Mouse (Mus musculus) brown adipose tissue, adult 24 weeks (tissue): ENCODE measurements around the gene Ubxn11. TPM values are rescaled to one million over a fixed set of nuclear protein-coding genes. Genes with fewer than 3 reads are reported as not detected.
A peak's percentile ranks its signal among the peaks of the same experiment; 100 is the strongest.

ENCODE experiments used
- H3K27ac ChIP-seq: fragments of 200-500 bp; replicated peaks from 2 replicates; pipeline ENCODE4 v1.5.1; 2012; ENCODE audit warnings: low read depth, mild to moderate bottlenecking, low read length
- H3K4me1 ChIP-seq: fragments of 200-500 bp; 2 replicates; pipeline ENCODE4 v1.6.1; 2012; ENCODE audit warnings: low read length, mixed read lengths; ENCODE audit not compliant: control insufficient read depth, insufficient read depth, insufficient read length
- H3K4me3 ChIP-seq: fragments of 200-500 bp; 2 replicates; pipeline ENCODE4 v1.5.1; 2012; ENCODE audit warnings: low read depth, mild to moderate bottlenecking, low read length, moderate library complexity; ENCODE audit not compliant: insufficient read depth
- polyA plus RNA-seq: library from polyadenylated mRNA; stranded (reverse); fragments of >200 nt; gene quantifications from 2 replicates; pipeline ENCODE4 v1.2.4, GENCODE M21; 2012; ENCODE audit not compliant: missing spikeins, insufficient read depth, insufficient read length

The Ubxn11 gene
- 2.1 TPM in 1 of 2 replicates, not detected in the other for polyA plus RNA-seq

DNA sequence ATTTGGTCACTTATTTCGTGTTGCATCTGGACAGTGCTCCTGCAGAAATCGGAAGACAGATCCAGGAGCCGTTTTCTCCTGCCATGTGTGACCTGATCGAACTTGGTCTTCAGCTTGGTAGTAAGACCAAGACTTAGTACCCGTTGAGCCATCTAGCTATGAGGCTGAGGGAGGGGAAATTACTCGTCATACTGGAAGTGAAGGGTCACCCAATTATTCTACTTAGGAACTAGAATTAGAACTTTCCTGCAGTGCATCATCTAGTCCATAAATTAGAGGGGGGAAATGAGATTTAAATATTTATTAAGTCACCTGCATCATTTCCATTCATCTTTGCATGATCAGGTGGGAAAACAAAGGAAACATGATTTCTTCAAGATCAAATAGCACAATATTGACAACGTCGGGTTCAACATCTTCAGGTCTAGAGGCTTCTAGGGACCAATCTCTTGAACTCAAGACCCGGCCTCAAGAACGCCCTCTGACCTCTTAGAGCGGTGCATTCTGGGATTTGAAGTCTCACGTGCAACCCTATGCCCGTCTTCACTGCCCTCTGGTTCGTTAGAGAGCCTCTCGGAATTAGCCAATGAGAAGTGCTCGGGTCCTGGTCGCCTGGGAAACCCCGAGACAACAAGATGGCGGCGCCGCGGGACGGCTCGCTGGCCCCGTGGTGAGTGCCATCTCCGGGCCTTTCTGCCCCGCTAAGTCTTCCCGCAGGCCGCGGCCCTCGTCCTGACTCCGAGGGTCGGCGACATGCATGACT, at the start of gene Ubxn11:
Ubxn11 (plus strand) TSS at position 592 of the 763 bp plus-strand sequence.
- Histone ChIP-seq H3K4me3 (peak within 1 kb of the TSS; percentile 90), H3K27ac (no peak within 1 kb of the TSS)

DNA sequence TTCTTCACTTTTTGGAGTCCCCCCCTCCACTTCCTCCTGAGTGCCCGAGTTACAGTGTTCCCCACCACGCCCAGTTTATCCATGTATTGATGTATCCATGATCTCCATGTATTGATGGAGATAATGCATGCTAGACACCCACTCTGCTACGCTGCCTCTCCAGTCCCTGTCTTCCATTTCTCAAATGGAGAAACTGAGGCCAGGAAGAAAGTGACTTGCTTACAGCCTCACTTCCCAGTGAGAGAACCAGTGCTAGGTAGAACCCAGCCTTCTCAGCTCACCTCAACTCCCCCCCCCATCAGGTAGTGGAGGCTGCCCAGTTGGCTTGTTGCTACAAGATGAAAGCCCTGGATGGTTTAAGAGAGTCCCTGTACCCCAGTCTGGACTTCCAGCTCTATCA, 48.8 kb upstream of the Ubxn11 start, which contains the start of gene Zfp683:
Zfp683 (plus strand) TSS at position 301 of the 400 bp plus-strand sequence.
- Histone ChIP-seq H3K27ac (no peak within 1 kb of the TSS), H3K4me3 (no peak within 1 kb of the TSS), H3K4me1 (no peaks in the 10 kb centered on the region)

More for the DNA sequence above, at the start of gene Ubxn11:
- no peaks in the 10 kb centered on the region for H3K4me1 ChIP-seq

DNA sequence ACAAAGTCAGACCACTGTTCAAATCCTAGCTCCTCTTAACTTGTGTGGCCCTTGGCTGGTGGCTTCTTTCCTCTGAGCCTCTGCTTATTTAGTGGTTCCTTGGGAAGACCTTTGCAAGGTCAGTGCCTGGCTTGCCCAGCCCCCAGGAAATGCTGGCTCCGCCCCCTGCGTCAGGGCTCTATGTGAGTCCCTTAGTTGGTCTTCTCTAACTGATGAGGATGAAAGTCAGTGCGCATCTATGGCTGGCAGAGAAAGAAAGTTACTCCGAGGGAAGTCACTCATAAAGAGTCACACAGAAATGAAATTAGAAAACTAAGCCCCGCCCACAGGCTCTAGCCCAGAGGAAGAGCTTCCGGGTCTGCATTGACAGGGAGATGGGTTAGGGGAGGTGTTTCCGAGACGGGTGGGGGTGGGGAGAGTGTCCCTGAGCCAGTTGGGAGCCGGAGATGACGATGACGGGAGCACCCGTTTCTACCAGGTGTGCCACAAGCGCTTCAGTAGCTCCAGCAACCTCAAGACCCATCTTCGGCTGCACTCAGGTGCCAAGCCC, 44.1 kb upstream of the Ubxn11 start:
- H3K4me1 ChIP-seq: no peaks in the 10 kb centered on the region
- H3K4me3 ChIP-seq: no peak overlapping the region

DNA sequence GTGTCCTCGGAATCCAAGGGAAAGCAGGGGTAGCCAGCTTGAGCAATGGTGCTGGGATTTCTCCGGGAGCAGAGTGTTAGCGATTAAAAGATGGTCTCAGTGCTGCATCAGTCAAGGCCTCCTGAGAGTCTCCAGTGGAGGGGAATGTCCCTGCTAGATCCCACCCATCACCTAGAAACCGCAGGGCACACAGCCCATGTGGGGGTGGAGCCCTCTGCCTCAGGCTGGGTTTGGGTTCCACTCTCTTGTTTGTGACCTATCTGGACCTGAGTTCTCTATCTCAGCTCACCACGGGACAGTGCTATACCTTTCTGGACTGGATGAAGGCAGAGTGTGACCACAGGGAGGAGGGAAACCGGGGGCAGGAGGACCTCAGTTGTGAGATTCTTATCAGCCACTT, 43.5 kb upstream of the Ubxn11 start:
- H3K4me3 ChIP-seq: no peak overlapping the region
- H3K27ac ChIP-seq: no peak overlapping the region

More for the DNA sequence above, 44.1 kb upstream of the Ubxn11 start:
- H3K27ac ChIP-seq: no peak overlapping the region

DNA sequence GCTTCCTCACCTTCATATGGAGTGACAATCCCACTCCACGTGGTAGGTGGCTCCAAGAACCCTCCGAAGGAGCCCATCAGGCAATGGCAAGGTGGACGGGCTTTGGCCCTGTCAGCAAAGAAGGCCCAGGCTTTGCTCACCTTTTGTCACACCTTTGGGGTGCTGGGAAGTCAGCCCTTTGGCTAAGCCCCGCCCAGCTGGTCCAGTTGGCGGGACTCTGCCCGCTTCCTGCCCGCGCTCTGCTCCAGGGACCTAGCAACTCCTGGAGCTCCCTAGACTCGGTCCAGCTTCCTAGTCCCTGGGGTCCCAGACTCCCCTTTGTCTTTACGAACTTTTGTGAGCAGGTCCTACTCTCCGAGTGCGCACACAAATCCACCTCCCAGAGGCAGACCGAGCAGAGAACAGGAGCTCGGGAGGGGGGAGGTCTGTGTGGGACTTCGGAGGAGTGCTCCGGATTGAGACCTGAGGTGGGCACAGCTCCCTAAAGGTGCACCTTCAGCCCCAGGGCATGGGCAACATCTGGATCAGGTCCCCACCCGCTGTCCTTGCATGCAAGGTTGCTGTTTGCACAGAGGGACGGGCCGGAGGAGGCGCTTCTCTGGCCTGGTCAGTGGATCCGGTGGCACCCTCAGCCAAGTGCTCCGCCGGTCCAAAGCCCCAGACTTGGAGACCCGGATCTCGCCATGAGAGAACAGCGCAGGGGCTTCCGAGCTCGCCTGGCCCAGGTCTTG, 42.1 kb upstream of the Ubxn11 start, which contains the start of gene Crybg2:
Crybg2 (plus strand) TSS at position 681 of the 731 bp plus-strand sequence.
- no peak within 1 kb of the TSS for H3K27ac ChIP-seq
- no peaks in the 10 kb centered on the region for H3K4me1 ChIP-seq
- no peak within 1 kb of the TSS for H3K4me3 ChIP-seq

More for the DNA sequence above, 43.5 kb upstream of the Ubxn11 start:
- no peaks in the 10 kb centered on the region for H3K4me1 ChIP-seq

DNA sequence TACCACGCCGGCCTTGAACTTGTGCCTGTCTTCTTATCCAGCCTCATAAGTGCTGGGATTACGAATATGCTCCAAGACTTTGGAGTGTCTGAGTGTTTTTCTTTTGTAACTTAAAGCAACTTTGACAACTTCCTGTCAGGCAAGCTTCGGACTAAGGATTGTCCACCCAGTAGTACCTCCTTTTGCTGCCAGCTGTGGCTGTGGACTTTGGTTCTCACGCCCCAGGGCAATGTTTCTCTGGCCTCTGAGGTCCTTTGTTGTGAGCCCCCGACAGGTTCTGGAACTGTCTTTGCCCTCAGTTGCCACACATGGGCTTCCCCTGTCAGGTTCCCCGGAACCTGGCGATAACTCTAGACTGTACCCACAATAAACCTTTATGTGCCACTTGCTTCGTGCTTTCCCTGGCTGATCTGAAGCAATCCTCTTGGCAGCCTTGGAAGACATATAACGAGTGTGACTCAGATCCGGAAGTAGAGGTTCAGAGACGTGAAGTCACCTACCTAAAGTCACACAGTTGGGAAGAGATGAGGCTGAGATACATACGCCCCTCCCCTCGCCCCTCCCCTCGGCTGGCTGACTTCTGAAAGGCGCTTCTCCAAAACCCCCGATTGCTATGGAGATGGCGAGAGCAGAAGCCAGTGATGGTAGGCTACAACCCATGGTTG, 41.1 kb upstream of the Ubxn11 start:
- H3K4me1 ChIP-seq: no peaks in the 10 kb centered on the region
- H3K4me3 ChIP-seq: no peak overlapping the region
- H3K27ac ChIP-seq: no peak overlapping the region

DNA sequence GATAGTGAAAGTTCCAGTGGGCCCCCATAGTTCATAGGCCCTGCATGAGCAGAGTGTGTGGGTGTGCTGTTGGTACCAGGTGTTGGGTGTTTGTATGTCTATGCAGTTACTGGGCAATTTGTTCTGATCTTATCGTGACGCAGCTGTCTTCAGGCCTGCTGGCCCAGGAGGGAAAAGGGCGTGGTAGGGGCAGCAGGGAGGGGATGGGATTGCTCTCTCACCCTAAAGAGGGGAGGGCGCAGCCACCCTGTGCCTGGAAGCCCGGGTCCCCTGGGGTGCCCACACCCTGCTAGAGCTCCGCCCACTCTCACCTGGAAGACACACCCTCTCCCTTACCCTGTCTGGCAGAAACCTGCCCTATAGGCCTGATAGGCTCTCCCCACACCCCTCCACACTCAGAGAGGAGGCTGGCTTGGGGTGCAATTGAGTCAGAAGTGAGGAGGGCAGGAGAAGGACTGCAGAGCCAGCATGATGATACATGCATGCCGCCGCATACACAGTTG, 40.4 kb upstream of the Ubxn11 start:
- H3K4me1 ChIP-seq: no peaks in the 10 kb centered on the region

DNA sequence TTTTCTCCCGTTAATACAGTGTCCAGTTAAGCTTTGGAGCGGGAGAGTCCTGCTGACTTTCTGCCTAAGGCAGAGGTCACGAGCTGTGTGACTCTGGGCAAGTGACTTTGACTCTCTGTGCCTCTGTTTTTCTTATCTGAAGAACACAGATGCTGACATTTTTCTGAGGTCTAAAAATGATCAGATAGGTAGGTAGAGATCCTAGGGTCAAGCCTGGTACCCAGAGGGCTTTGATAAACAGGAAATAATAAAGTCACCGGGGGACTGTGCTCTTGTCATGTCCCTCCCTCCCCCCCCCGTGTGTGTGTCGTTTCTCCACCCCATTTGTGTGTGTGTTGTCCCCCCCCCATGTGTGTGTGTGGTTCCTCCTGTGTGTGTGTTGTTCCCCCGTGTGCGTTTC, 39.8 kb upstream of the Ubxn11 start:
- H3K27ac ChIP-seq: no peak overlapping the region

More for the DNA sequence above, 40.4 kb upstream of the Ubxn11 start:
- Histone ChIP-seq H3K4me3 (no peak overlapping the region), H3K27ac (no peak overlapping the region)

DNA sequence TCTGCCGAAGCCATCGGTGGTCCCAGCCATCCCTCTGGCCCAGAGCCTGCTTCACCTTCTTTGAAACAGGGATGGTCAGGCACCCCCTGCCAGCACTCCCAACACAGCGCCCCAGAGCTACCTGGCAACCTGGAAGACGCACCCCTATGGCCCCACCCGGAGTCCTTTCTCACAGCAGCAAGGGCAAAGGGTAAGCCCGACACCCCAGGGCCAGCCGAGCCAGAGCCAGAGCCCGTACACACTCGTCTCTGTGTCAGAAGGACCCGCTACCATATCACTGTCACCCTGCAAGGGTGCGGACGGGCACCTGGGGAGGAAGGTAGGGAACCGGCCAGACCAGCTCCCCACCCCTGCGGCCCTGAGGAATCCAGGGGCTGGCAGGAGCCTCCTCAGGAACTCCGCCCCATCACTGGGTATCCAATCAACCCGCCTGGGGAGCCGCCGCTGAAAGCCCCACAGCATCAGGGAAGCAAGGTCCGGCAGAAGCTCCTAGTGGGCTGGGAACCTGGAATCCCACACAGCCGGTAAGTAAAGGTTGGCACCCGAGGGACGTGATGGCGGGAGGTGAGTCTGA, 36.9 kb upstream of the Ubxn11 start:
- no peak overlapping the region for H3K4me3 ChIP-seq
- no peaks in the 10 kb centered on the region for H3K4me1 ChIP-seq

More for the DNA sequence above, 39.8 kb upstream of the Ubxn11 start:
- Histone ChIP-seq H3K4me1 (no peaks in the 10 kb centered on the region), H3K4me3 (no peak overlapping the region)

DNA sequence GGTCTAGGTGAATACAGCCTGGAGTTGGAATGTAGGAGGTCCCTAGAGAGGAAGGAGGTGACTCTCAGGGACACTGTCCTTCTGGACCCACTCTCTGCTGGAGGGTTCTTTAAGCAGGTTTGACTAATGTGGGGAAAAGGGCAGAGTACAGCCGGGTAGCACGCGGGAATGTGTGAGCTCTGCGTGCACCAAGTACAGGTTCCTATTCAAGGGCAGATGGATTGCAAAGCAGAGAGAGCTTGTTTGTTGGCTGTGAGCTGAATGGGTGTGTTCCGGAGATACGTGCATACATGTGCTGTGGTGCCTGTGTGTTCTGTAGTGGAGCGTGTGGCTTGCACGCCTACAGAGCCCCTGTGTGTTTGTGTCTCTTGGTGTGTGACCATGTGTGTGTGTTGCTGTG, 35.0 kb upstream of the Ubxn11 start:
- no peak overlapping the region for H3K27ac ChIP-seq
- no peak overlapping the region for H3K4me3 ChIP-seq
- H3K4me1 ChIP-seq: no peaks in the 10 kb centered on the region

More for the DNA sequence above, 36.9 kb upstream of the Ubxn11 start:
- no peak overlapping the region for H3K27ac ChIP-seq

DNA sequence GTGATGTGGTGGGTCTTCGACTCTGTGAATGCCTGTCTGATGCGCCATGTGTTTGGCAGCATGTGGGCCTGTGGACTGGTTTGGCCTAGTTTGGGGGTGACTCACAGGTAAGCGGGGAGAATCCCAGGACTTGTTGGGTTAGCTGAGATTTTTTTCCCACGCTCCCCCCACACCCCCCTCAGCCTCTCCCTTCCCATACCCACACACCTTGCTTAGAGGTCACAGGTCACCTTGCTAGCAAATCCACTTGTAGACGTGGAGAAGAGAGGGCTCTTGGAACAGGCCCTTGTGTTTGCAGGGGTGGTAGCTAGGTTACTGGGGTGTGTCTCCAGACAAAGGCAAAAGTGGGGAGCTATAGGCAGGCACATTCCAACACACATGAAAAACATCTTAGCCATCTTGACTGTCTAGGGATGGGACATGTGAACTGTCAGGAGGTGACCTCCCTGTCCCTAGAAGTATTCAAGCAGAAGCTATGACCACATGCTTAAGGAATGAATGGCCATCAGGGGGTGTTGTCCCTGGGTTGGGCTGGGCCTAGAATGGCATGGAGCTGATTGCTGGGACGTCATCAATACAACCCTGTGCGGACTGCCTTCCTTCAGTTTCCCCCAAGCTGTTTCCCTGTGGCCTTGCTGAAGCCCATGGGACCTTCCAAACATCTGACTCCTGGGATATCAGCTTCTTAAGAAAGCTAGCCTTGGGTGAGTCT, 34.4 kb upstream of the Ubxn11 start:
- H3K4me3 ChIP-seq: no peak overlapping the region

DNA sequence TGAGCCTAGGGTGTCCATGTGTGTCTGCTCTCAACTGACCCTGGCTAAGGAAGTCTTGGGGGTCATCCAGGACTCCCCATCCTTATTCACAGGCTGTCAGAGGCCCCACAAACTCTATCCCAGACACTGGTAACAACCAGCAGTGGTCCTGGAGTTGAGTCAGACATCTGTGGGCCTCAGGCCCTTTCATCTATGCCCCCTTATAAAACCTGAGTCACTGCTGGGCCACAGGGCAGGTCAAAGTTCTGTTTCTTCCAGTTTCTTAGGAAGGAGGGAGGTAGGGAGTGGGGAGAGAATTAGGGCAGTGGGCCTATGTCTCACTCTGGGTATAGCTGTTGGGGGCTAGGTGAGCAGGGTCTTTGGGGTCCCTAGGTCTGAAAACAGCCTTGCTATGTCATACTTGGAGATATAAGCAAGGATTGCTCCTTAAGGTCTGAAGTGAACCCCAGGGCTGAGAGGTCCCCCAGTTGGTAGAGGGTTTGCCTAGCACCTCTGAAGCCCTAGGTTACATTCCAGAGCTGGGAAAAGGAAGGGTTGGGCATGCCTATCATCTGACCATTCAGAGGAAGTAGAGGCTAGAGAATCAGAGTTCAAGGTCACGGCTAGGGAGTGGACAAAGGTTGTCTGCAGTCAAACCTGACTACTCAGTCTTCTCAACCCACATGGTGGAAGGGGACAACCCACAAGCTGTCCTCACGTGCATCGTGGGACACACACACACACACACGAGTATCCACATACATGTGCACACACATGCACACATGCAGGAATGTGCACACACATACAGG, 33.4 kb upstream of the Ubxn11 start:
- Histone ChIP-seq H3K4me3 (no peak overlapping the region), H3K27ac (no peak overlapping the region), H3K4me1 (no peaks in the 10 kb centered on the region)

More for the DNA sequence above, 34.4 kb upstream of the Ubxn11 start:
- Histone ChIP-seq H3K4me1 (no peaks in the 10 kb centered on the region), H3K27ac (no peak overlapping the region)

DNA sequence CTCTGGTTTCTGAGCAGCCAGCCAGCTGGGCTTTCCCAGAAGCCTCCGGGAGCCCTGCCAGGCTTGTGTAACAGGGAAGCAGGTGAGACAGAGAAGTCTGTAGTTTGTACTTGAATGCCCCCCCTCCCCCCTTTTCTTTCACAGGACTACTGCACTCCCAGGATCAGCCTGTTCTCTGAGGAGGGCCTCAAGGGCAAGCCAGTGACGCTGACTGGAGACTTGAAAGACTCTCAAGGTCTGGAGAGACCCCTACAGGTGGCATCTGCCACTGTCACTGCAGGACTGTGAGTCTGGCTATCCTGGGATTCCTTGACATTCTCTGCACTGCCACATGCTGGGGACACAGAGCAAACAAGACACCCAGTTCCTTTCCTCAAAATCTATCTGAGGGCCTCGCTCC, 23.7 kb upstream of the Ubxn11 start:
- peaks cover 4% of the 10 kb centered on the region; the same call in 1 of the 2 replicates for H3K4me1 ChIP-seq
- H3K4me3 ChIP-seq: no peak overlapping the region
- no peak overlapping the region for H3K27ac ChIP-seq
